Mouse (Mus musculus) bone marrow macrophage, adult 2 months (primary cell): ENCODE data around the gene Cul3.

Experiments
- CTCF ChIP-seq: IDR thresholded peaks from 2 replicates; pipeline ENCODE4 v1.5.1; 2012; ENCODE audit warnings: low read depth, mild to moderate bottlenecking, low read length, moderate library complexity
- POLR2A ChIP-seq: IDR thresholded peaks from 2 replicates; pipeline ENCODE4 v1.6.1; 2012; ENCODE audit warnings: mild to moderate bottlenecking, low read depth, low read length, borderline replicate concordance

GRCm38 (mm10) chr1:80247131-80247530 lies 93.1 kb downstream of the Cul3 start:
- TF ChIP-seq CTCF (no peak), POLR2A (no peak)
